Mouse (Mus musculus): ENCODE measurements around the gene Synpr. TPM values are rescaled to one million over a fixed set of nuclear protein-coding genes. Genes with fewer than 3 reads are reported as not detected.
"Not testable (repeated sequence)": the region's sequence is repeated elsewhere in the genome, so short reads cannot be mapped to it uniquely, and the experiment has no call there.

Synpr gene
- 1.4 and 2.5 TPM in 2 replicates for polyA plus RNA-seq (2016; fragmentation: Nextera tagmentation; extraction: Ambion mirVana)

DNA sequence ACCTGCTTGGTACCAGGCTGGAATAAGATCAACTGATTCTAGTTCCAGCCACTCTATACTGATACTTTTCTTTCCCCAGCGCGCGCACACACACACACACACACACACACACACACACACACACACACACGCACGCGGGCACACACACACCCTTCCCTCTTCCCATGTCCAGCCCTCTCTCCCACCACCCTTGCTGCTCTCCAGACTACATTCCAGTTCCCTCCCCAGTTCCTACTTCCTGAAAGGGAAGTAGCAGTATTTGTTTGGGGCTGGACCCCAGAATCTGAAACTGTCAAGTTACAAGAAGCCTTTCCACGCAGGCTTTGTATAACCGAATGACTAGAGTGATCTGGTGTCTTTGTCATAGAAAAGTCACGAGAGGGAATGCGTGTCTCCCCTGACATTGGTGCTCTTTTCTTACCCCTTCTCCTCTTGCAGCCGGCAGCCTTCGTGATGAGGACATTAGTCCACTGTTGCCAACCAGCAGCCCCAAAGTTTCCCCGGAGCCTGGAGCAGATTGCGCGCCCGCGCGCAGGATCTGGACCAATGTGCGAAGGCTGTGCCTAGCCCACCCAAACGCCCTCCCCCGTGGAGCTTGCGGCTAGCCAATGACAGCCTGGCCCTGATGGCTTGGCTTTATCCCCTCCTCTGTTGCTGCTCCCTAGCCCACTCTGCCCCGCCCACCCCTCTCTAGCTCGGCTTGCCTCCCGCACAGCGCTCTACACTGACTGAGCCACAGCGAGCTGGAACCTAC lies at the start of gene Synpr:
Gene Synpr, plus strand, starts transcription at position 690 of the 754 bp plus-strand sequence.
- peaks cover 15% of the 10 kb centered on the region for H3K4me1 ChIP-seq
- H3K27ac ChIP-seq, result peak within 1 kb of the TSS; percentile 65
- WGBS, result 5% methylated on average over 27 of the region's 27 CpGs
- H3K36me3 ChIP-seq (replicated peaks), result no peaks in the 10 kb centered on the region
- peak; percentile 88 for DNase-seq (ENCODE audit: extremely low spot score, low spot score)
- peak within 1 kb of the TSS; percentile 54 for H3K4me3 ChIP-seq
- H3K27me3 ChIP-seq (ENCODE audit: poor library complexity, severe bottlenecking), result peaks cover 20% of the 10 kb centered on the region
- H3K9me3 ChIP-seq, result no peaks in the 10 kb centered on the region

DNA sequence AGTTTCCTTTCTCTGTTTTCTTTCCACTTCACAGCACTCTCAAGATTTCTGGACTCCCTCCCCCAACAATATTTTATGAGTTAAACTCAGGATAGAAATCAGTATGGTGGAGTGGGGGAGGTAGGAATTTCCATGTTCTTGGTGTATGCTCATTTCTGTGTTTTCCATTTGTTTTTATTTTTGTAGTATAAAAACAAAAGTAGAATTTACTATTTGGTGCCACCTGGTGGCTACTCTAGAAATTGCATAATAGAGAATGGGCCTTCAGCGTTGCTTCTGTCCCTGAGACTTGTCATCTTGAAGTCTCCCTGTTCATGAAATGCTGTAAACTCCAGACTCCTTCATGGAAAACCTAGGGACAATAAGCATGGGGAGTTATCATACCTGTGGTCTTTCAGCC lies 47.7 kb upstream of the Synpr start:
- Histone ChIP-seq H3K4me1 (no peaks in the 10 kb centered on the region), H3K27ac (no peak overlapping the region), H3K4me3 (no peak overlapping the region), H3K36me3 (replicated peaks) (no peaks in the 10 kb centered on the region), H3K9me3 (no peaks in the 10 kb centered on the region), H3K27me3 (ENCODE audit: poor library complexity, severe bottlenecking) (no peaks in the 10 kb centered on the region)
- no peak for DNase-seq (ENCODE audit: extremely low spot score, low spot score)
- whole genome bisulfite sequencing, result 32% methylated on average over 1 of the region's 1 CpGs

DNA sequence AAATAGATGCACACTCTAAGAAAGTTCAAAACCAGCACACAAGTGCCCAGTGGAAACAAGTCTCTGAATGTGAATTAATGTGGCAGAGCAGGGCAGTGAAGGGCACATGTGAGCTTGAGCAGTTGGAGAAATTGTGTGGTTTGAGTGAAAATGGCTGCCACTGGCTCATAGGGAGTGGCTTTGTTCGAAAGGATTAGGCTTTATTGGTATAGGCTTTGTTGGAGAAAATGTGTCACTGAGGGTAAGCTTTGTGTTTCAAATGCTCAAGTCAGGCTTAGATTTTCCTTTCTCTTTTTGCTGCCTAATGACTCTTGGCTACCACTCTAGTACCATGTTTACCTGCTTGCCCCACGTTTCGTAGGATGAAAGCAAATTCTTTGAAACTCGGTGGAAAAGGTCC lies 37.1 kb upstream of the Synpr start:
- Histone ChIP-seq H3K4me1 (peaks cover 6% of the 10 kb centered on the region; the same call in 1 of the 2 replicates), H3K36me3 (replicated peaks) (no peaks in the 10 kb centered on the region), H3K27me3 (ENCODE audit: poor library complexity, severe bottlenecking) (no peaks in the 10 kb centered on the region), H3K9me3 (no peaks in the 10 kb centered on the region), H3K27ac (no peak overlapping the region), H3K4me3 (no peak overlapping the region)
- 38% methylated on average over 4 of the region's 4 CpGs for WGBS
- no peak for DNase-seq (ENCODE audit: extremely low spot score, low spot score)

DNA sequence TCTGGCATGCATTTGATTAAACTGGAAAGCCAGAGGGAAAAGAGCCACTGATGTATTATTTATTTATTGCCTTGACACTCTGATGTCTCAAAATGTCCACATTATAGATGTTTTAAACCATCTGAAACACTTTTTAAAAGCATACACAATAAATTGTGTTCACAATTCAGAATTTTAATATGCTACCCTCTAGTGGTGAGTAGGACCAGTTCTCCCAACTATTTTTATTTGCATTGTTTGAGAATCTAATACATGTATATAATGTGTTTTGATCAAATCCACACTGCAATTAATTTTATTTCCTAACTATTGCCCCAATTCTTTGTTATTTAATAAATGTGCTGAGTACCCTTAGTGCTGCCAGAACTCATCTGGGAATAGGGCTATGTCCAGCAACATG lies 35.2 kb upstream of the Synpr start:
- Histone ChIP-seq H3K36me3 (replicated peaks) (no peaks in the 10 kb centered on the region), H3K27ac (no peak overlapping the region), H3K9me3 (no peaks in the 10 kb centered on the region), H3K4me1 (peaks cover 6% of the 10 kb centered on the region; the same call in 1 of the 2 replicates), H3K27me3 (ENCODE audit: poor library complexity, severe bottlenecking) (no peaks in the 10 kb centered on the region), H3K4me3 (no peak overlapping the region)
- DNase-seq (ENCODE audit: extremely low spot score, low spot score), result no peak

DNA sequence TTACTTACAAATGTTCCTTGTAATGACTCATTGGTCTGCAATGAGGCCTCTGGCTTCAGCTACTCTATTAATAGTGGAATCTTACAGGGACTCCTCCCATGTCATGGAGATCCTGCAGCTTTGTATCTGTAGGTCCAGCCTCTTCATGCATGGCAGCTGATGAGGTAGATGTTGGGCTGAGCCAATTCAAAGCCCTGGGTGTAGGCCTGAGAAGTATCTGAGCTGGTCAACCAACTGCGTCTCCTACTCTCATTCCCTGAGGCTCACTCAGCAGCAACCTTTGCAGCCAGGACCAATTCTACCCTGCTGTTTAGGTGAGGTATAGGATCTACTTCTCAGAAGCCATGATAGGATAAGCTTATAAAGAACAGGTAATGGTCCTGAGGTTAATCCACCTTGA lies 32.0 kb upstream of the Synpr start:
- Histone ChIP-seq H3K27ac (no peak overlapping the region), H3K4me3 (no peak overlapping the region), H3K9me3 (no peaks in the 10 kb centered on the region; the same call in 1 of the 2 replicates), H3K4me1 (peaks cover 4% of the 10 kb centered on the region; the same call in 1 of the 2 replicates), H3K27me3 (ENCODE audit: poor library complexity, severe bottlenecking) (no peaks in the 10 kb centered on the region), H3K36me3 (replicated peaks) (no peaks in the 10 kb centered on the region)
- WGBS, result 97% methylated on average over 1 of the region's 1 CpGs
- DNase-seq (ENCODE audit: extremely low spot score, low spot score), result no peak

DNA sequence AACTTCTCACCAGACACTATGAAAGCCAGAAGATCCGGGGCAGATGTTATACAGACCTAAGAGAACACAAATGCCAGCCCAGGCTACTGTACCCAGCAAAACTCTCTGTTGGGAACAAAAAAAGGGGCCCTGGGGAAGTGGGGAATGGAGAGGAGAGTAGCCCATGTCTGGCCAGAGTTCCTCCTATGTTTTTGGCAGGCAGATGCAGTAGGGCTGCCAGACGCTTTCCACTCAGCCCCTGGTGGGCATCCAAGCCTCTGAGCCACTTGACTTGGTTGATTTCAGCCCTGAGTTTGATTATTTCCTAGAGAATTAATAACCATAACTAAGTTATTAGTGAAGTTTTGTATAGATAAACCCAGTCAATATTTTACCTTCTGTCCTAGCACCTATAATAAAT lies 29.8 kb upstream of the Synpr start:
- 75% methylated on average over 2 of the region's 2 CpGs for WGBS
- H3K4me3 ChIP-seq; H3K27me3 ChIP-seq (ENCODE audit: poor library complexity, severe bottlenecking): not testable (repeated sequence)

DNA sequence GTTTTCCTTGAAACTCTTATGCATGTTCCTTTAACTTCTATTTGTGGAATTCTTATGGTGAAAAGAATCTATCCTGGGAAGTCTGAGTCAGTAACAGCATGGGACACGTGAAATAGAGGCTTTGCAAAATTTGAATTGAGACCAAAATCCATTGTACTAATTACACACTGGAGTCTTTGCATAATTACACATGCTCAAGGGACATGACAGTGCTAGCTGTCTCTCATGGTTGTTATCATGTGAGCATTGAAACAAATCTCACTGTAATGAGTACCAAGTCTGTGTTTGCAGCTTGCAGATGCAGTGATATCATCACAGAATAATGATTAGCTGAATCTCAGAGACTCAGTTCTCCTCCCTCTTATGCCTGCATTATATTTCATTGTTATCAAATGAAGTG lies 22.2 kb upstream of the Synpr start:
- Histone ChIP-seq H3K36me3 (replicated peaks) (no peaks in the 10 kb centered on the region), H3K27me3 (ENCODE audit: poor library complexity, severe bottlenecking) (no peaks in the 10 kb centered on the region), H3K4me3 (no peak overlapping the region), H3K9me3 (no peaks in the 10 kb centered on the region), H3K27ac (no peak overlapping the region), H3K4me1 (no peaks in the 10 kb centered on the region; the same call in 1 of the 2 replicates)
- 68% methylated on average over 1 of the region's 1 CpGs for WGBS
- DNase-seq (ENCODE audit: extremely low spot score, low spot score), result no peak

More for the DNA sequence above, 29.8 kb upstream of the Synpr start:
- DNase-seq (ENCODE audit: extremely low spot score, low spot score); H3K4me1 ChIP-seq; H3K27ac ChIP-seq; H3K9me3 ChIP-seq; H3K36me3 ChIP-seq (replicated peaks): not testable (repeated sequence)

DNA sequence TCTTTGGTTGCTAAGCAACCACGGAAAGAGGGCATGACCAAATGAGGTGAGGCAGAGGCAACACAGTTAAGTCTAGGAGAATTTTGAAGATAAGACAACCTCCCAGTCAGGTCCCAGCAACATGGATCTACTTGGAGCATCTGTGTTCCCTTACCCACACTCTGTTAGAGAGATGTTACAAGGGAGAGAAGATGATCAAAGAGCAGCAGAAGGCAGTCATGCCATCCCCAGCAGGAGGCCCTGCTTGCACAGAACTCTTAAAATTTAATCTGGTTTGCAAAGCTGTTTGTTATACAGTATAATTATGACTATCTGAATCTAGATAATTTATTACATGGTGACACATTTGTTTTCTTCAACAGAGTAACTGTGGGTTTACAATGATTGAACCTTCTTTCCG lies 18.2 kb upstream of the Synpr start:
- H3K4me3 ChIP-seq, result no peak overlapping the region
- no peaks in the 10 kb centered on the region for H3K27me3 ChIP-seq (ENCODE audit: poor library complexity, severe bottlenecking)
- no peaks in the 10 kb centered on the region for H3K9me3 ChIP-seq
- WGBS, result 86% methylated on average over 2 of the region's 2 CpGs
- H3K4me1 ChIP-seq, result no peaks in the 10 kb centered on the region
- no peaks in the 10 kb centered on the region for H3K36me3 ChIP-seq (replicated peaks)
- DNase-seq (ENCODE audit: extremely low spot score, low spot score), result no peak
- no peak overlapping the region for H3K27ac ChIP-seq

DNA sequence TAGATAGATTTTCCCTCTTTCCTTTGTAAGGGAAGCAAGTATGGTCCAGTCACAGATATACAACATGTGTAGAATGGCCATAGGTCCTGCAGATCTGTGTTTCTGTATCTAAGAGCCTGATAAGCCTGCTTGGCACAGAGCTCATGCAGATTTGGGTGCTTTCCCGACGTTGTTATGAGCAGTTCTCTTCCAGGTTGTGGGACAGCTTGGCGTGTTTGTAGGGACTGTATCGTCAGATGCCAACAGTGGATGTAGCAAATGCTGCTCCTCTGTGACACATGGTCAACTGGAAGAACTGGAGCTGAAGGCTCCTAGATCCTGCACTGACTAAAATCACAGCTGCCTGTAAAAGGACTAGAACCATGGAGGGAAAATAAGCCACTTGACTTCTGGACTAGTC lies 17.4 kb upstream of the Synpr start:
- H3K36me3 ChIP-seq (replicated peaks), result no peaks in the 10 kb centered on the region
- H3K9me3 ChIP-seq, result no peaks in the 10 kb centered on the region
- DNase-seq (ENCODE audit: extremely low spot score, low spot score), result no peak
- H3K27ac ChIP-seq, result no peak overlapping the region
- H3K27me3 ChIP-seq (ENCODE audit: poor library complexity, severe bottlenecking), result no peaks in the 10 kb centered on the region
- H3K4me1 ChIP-seq, result no peaks in the 10 kb centered on the region
- no peak overlapping the region for H3K4me3 ChIP-seq
- WGBS, result 87% methylated on average over 4 of the region's 4 CpGs

DNA sequence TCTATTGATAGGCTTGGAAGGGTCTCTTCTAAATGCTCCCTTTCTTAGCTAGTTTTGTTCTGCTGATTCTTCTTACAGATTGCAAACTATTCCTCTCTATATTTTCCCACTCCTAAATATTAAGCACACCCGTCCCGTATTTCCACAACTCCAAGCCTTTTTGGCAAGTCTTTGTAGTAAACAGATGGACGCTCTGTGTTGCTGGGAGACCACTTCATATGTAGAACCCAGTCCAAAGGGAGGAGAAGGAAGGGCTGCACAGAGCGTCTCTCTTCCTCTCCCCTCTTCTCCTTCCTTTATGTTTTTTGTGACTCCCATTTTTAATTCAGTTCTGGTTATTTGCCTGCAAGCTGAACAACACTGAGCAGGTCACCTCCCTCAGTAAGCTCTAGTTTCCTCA lies 1.4 kb upstream of the Synpr start:
- H3K9me3 ChIP-seq, result no peaks in the 10 kb centered on the region
- peaks cover 15% of the 10 kb centered on the region for H3K4me1 ChIP-seq
- WGBS, result 92% methylated on average over 4 of the region's 4 CpGs
- DNase-seq (ENCODE audit: extremely low spot score, low spot score), result no peak
- H3K36me3 ChIP-seq (replicated peaks), result no peaks in the 10 kb centered on the region
- no peak overlapping the region for H3K4me3 ChIP-seq
- H3K27me3 ChIP-seq (ENCODE audit: poor library complexity, severe bottlenecking), result peaks cover 20% of the 10 kb centered on the region
- no peak overlapping the region for H3K27ac ChIP-seq

DNA sequence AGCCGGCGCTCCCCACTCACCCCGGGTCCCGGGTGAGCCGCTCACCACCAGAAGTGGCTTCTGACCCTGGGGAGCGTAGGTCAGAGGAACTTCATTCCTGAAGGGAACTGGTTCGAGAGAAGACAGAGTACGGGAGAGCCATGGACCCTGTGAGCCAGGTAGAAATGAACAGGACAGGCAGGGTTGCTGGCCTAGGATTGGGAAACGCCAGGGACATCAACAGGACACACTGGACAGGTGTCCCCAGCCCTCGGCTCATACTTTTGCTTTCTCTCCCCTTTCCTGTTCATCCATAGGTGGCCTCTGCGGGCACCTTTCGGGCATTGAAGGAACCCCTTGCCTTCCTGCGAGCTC lies 242 bp downstream of the Synpr start:
- Histone ChIP-seq H3K9me3 (no peaks in the 10 kb centered on the region), H3K27me3 (ENCODE audit: poor library complexity, severe bottlenecking) (peaks cover 20% of the 10 kb centered on the region), H3K27ac (peak overlapping the region; percentile 60; the same call in 1 of the 2 replicates), H3K4me3 (peak overlapping the region; percentile 54), H3K4me1 (peaks cover 15% of the 10 kb centered on the region), H3K36me3 (replicated peaks) (no peaks in the 10 kb centered on the region)
- WGBS, result 15% methylated on average over 13 of the region's 13 CpGs
- no peak for DNase-seq (ENCODE audit: extremely low spot score, low spot score)

DNA sequence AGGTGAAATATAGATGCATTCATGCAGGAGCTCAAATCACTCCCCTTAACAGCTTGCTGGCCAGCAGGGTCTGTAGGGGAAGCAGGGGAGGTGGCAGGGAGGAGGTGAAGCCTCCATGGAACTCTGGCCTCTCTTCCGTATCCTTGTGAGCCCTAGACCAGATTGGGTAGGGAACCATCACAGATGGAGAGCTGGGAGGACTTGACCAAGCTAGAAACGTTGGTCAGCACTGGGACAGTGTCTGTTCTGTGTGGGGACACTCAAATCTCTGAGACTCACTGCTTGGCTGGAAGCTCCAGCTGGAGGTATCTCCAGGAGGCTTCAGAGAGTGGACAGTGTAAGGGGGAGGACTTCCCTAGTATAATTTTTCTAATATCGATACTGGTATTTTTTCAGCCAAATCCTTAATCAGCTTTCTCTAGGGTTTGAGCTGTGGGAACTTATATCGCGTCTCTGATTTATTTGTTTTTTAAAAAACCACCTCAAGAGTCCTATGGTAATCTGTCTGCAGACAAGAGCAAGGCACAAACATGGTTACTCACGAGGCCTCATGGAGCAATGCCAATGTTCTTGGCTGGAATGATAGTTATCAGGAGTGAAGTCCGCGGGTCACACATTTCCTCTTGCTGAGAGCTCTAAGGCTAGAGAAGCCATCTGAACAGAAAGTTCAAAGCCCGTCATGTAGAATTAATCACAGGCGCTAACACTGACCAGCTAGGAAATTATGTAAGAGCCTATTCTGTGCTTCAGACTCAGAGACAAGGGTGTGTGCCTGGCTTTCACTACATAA lies 956 bp downstream of the Synpr start:
- H3K27ac ChIP-seq, result no peak overlapping the region
- no peak overlapping the region for H3K4me3 ChIP-seq
- H3K4me1 ChIP-seq, result peaks cover 15% of the 10 kb centered on the region
- H3K36me3 ChIP-seq (replicated peaks), result no peaks in the 10 kb centered on the region
- peaks cover 20% of the 10 kb centered on the region for H3K27me3 ChIP-seq (ENCODE audit: poor library complexity, severe bottlenecking)
- DNase-seq (ENCODE audit: extremely low spot score, low spot score), result no peak
- no peaks in the 10 kb centered on the region for H3K9me3 ChIP-seq
- 79% methylated on average over 10 of the region's 10 CpGs for WGBS

DNA sequence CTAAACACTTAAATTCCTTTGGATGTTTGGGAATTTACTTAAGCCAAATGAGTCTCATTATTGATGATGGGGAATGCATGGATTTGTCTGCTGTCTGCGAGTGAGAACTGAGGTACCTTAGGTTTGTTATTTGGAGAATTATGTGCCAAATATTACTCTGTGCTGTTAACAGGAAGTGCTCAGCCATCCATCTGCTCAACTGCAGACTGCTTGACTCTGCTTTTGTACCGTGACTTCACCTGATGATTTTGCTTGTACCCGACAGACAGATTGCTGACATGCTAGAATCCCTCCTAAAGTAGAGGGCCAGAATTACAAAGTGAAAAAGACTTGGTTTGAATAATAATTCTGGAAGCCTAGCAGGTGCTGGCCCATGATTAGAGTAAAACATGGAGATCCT lies 9.6 kb downstream of the Synpr start:
- no peak overlapping the region for H3K27ac ChIP-seq
- H3K27me3 ChIP-seq (ENCODE audit: poor library complexity, severe bottlenecking), result no peaks in the 10 kb centered on the region
- H3K36me3 ChIP-seq (replicated peaks), result no peaks in the 10 kb centered on the region
- H3K9me3 ChIP-seq, result no peaks in the 10 kb centered on the region
- WGBS, result 88% methylated on average over 3 of the region's 3 CpGs
- no peak overlapping the region for H3K4me3 ChIP-seq
- H3K4me1 ChIP-seq, result no peaks in the 10 kb centered on the region
- DNase-seq (ENCODE audit: extremely low spot score, low spot score), result no peak
